Mouse (Mus musculus) heart, embryonic 14.5 days (tissue): ENCODE results near the gene Hoxd4. TPM values are rescaled to one million over a fixed set of nuclear protein-coding genes. Genes with fewer than 3 reads are reported as not detected.
A peak's percentile ranks its signal among the peaks of the same experiment; 100 is the strongest.

Source experiments
- ATAC-seq: fragments of 200-750 bp; cut with Nextera tagmentation; 2 replicates; pipeline ENCODE4 v1.8.0; 2017; ENCODE audit warnings: low read depth, moderate TSS enrichment; ENCODE audit not compliant: insufficient number of reproducible peaks, insufficient read depth, low FRiP score
- H3K27ac ChIP-seq, 2 experiments: fragments of 200-500 bp in 1 of 2; fragments of 300-500 bp in 1 of 2; sonication (generic) in 1 of 2; replicated peaks in 1 of 2; 2 replicates each; pipeline ENCODE4 v1.5.1; 2012 to 2014; ENCODE audit warnings: low read depth in 2 of 2, low read length in 2 of 2, control low read depth in 1 of 2, mild to moderate bottlenecking in 1 of 2, mixed read lengths in 1 of 2; ENCODE audit not compliant: control insufficient read depth in 1 of 2, insufficient read depth in 1 of 2
- H3K27me3 ChIP-seq: fragments of 300-500 bp; sonication (generic); 2 replicates; pipeline ENCODE4 v1.6.1; 2014; ENCODE audit warnings: mild to moderate bottlenecking, low read length, control low read depth; ENCODE audit not compliant: control insufficient read depth, insufficient read depth
- H3K36me3 ChIP-seq: fragments of 300-500 bp; sonication (generic); 2 replicates; pipeline ENCODE4 v1.6.1; 2014; ENCODE audit warnings: mild to moderate bottlenecking, control low read depth, low read length, mixed read lengths; ENCODE audit not compliant: control insufficient read depth, insufficient read depth
- H3K4me1 ChIP-seq, 2 experiments: fragments of 200-500 bp in 1 of 2; fragments of 300-500 bp in 1 of 2; sonication (generic) in 1 of 2; 2 replicates each; pipeline ENCODE4 v1.6.1; 2012 to 2014; ENCODE audit warnings: low read length in 2 of 2, control low read depth in 1 of 2, mixed read lengths in 1 of 2; ENCODE audit not compliant: control insufficient read depth in 2 of 2, insufficient read depth in 2 of 2
- H3K4me2 ChIP-seq: fragments of 300-500 bp; sonication (generic); 2 replicates; pipeline ENCODE4 v1.6.1; 2014; ENCODE audit warnings: mild to moderate bottlenecking, low read length
- H3K4me3 ChIP-seq, 2 experiments: fragments of 200-500 bp in 1 of 2; fragments of 300-500 bp in 1 of 2; sonication (generic) in 1 of 2; 2 replicates each; pipeline ENCODE4 v1.5.1; 2012 to 2014; ENCODE audit warnings: low read length in 2 of 2, mild to moderate bottlenecking in 2 of 2, control low read depth in 1 of 2, low read depth in 1 of 2, moderate library complexity in 1 of 2; ENCODE audit not compliant: control insufficient read depth in 1 of 2, insufficient read depth in 1 of 2
- H3K9ac ChIP-seq: fragments of 300-500 bp; sonication (generic); 2 replicates; pipeline ENCODE4 v1.6.1; 2014; ENCODE audit warnings: mild to moderate bottlenecking, low read length
- H3K9me3 ChIP-seq: fragments of 300-500 bp; sonication (generic); 2 replicates; pipeline ENCODE4 v1.6.1; 2016; ENCODE audit warnings: low read length, control low read depth; ENCODE audit not compliant: control insufficient read depth
- WGBS: fragments of 180-500 bp; shearing (Covaris S2); extraction: QIAGEN DNeasy Blood & Tissue Kit; methylation state at CpG from one replicate; pipeline ENCODE4 v1.1.7; 2014; 5-methylcytosine and 5-hydroxymethylcytosine counted together
- polyA plus RNA-seq: library from polyadenylated mRNA; unstranded; fragments of >200 nt; fragmentation: Nextera tagmentation; extraction: Ambion mirVana; gene quantifications from 2 replicates; pipeline ENCODE4 v1.2.1, GENCODE M21; 2014

The Hoxd4 gene
- polyA plus RNA-seq, 1 experiment from 2014 or later: 0.34 TPM

GRCm38 (mm10) chr2:74669230-74669578, 42.5 kb upstream of the Hoxd4 start:
- Histone ChIP-seq H3K27me3 (peaks cover 97% of the 10 kb centered on the region), H3K4me1 (peaks cover 5 to 12% of the 10 kb centered on the region in 2 experiments), H3K4me3 (no peak overlapping the region), H3K4me2 (no peak overlapping the region), H3K9ac (no peak overlapping the region), H3K36me3 (no peaks in the 10 kb centered on the region), H3K27ac (no peak overlapping the region), H3K9me3 (no peaks in the 10 kb centered on the region)
- no peak for ATAC-seq
- WGBS: 5% methylated on average over 3 of the region's 3 CpGs

DNA sequence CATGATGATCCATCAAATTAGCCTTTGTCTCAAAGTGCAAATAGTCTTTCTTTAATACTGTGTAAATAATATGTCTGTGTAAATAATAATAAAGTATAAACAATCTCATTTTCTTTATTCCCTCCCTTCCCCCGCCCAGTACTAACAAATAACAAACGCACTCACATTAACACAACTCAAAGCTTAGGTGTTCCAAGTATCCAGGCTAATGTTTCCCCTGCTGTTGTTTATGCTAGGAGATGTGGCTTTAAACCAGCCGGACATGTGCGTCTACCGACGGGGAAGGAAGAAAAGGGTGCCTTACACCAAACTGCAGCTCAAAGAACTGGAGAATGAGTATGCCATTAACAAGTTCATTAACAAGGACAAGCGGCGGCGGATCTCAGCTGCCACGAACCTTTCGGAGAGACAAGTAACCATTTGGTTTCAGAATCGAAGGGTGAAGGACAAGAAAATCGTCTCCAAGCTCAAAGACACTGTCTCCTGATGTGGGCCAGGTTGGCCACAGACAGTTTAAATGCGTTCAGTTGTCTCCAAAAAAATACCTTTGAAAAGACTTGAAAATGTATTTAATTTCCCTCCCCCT, 42.0 kb upstream of the Hoxd4 start:
- Histone ChIP-seq H3K4me3 (no peak overlapping the region), H3K4me1 (peaks cover 5 to 12% of the 10 kb centered on the region in 2 experiments), H3K27me3 (peaks cover 97% of the 10 kb centered on the region), H3K36me3 (no peaks in the 10 kb centered on the region), H3K9ac (no peak overlapping the region), H3K27ac (no peak overlapping the region), H3K9me3 (no peaks in the 10 kb centered on the region), H3K4me2 (no peak overlapping the region)
- WGBS: 2% methylated on average over 14 of the region's 14 CpGs
- ATAC-seq: no peak

GRCm38 (mm10) chr2:74670632-74671188, 41.0 kb upstream of the Hoxd4 start:
- H3K27ac ChIP-seq: no peak overlapping the region
- H3K9me3 ChIP-seq: no peaks in the 10 kb centered on the region
- peaks cover 97% of the 10 kb centered on the region for H3K27me3 ChIP-seq
- H3K9ac ChIP-seq: no peak overlapping the region
- no peak overlapping the region for H3K4me3 ChIP-seq
- 0% methylated on average over 3 of the region's 3 CpGs for WGBS
- no peaks in the 10 kb centered on the region for H3K36me3 ChIP-seq
- no peak for ATAC-seq
- peaks cover 5 to 12% of the 10 kb centered on the region in 2 experiments for H3K4me1 ChIP-seq
- H3K4me2 ChIP-seq: no peak overlapping the region

GRCm38 (mm10) chr2:74671847-74672246, 39.9 kb upstream of the Hoxd4 start:
- Histone ChIP-seq H3K4me3 (0 out of 4 replicates have a peak overlapping the region, but pooled peaks of 1 of the 2 experiments have one; percentile 37), H3K9ac (no peak overlapping the region)

DNA sequence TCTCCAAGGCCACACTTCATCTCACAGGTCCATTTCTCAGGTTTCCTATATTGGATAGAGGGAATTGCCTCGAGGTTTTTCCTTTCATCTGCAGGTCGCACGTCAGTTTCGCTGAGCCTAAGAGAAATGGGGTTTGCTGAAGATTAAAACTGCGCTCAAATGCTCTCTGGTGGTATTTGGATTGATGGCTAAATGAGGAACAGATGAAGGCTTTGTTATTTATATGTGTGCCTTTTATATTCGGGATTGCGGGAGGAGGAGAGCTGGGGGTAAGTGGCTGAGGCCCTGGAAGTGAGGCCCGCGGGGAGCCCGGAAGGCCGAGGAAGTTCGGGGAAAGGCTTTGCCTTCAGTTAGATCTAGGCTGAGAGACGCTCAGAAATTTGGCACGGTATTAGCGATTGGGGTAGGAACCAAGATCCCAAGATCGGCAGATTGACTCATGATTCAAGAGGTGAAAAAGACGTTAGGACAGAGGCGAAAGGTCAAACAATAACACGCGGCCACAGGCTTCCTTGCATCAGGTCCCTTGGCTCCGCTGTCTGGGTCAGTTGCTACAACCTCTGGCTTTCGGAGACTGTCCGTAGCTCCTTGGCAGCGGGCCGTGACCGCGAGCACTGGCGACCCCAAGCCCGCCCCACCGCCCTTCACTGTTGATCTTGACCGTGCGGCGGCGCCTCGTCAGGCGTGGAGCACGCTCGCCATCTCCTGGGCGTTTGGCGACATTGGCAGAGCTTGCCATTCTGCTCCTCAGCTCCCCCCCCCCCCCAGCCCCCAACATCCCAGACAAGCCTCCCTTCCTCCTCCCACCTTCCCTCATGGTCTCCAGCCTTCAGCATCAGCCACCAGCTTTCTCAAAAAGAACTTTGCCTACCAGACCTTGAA, 39.0 kb upstream of the Hoxd4 start:
- peak overlapping the region; percentile 34 to 37 for H3K4me3 ChIP-seq
- H3K27ac ChIP-seq: no peak overlapping the region
- H3K9me3 ChIP-seq: no peaks in the 10 kb centered on the region
- peak overlapping the region; percentile 54 for H3K9ac ChIP-seq
- peak; percentile 49; the same call in 1 of the 2 replicates for ATAC-seq
- H3K27me3 ChIP-seq: peaks cover 99% of the 10 kb centered on the region
- peaks cover 5 to 11% of the 10 kb centered on the region in 2 experiments for H3K4me1 ChIP-seq
- H3K4me2 ChIP-seq: peak overlapping the region; percentile 73
- WGBS: 3% methylated on average over 39 of the region's 40 CpGs
- no peaks in the 10 kb centered on the region for H3K36me3 ChIP-seq

More at GRCm38 (mm10) chr2:74671847-74672246, 39.9 kb upstream of the Hoxd4 start:
- Histone ChIP-seq H3K9me3 (no peaks in the 10 kb centered on the region), H3K27me3 (peaks cover 98% of the 10 kb centered on the region), H3K27ac (no peak overlapping the region), H3K4me1 (peaks cover 5 to 12% of the 10 kb centered on the region in 2 experiments), H3K4me2 (peak overlapping the region; percentile 18; the same call in 1 of the 2 replicates), H3K36me3 (no peaks in the 10 kb centered on the region)
- ATAC-seq: no peak
- WGBS: 10% methylated on average over 5 of the region's 5 CpGs

DNA sequence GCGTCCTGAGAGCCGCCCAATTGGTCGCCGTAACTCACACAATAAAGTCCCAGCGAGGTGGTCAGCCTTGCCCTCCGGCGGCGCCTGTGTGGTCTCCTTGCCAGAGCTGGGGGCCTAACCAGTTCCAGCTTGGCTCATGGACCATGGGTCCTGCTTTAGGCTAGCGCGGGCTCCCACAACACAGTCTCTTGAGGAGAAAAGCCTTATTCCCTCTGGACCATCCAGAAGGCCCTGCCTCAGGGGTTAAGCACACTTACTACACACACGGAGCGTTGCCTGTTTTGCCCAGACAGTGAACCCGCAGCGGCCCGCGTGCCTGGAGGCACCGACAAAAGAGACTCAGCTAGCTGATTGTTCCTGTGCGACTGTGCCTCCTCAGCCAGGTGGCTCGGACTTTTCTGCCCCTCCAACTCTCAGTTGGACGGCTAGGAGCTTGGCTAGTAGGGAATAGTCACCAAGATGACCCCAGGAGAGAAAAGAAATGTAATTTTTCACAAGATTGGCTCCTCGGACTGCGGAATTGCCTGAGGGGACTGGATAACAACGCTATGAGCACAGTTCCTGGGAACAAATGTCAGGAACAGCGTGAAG, 37.8 kb upstream of the Hoxd4 start:
- no peak for ATAC-seq
- no peak overlapping the region for H3K9ac ChIP-seq
- H3K36me3 ChIP-seq: no peaks in the 10 kb centered on the region
- no peak overlapping the region for H3K4me2 ChIP-seq
- WGBS: 2% methylated on average over 24 of the region's 24 CpGs
- no peaks in the 10 kb centered on the region for H3K9me3 ChIP-seq
- peaks cover 99% of the 10 kb centered on the region for H3K27me3 ChIP-seq
- H3K4me3 ChIP-seq: no peak overlapping the region
- peaks cover 0 to 2% of the 10 kb centered on the region in 2 experiments; a peak in 2 of 4 replicates for H3K4me1 ChIP-seq
- H3K27ac ChIP-seq: no peak overlapping the region

- Histone ChIP-seq H3K4me2 (no peak within 1 kb of the TSS), H3K36me3 (no peaks in the 10 kb centered on the region), H3K9me3 (no peaks in the 10 kb centered on the region), H3K4me1 (peaks cover 2 to 5% of the 10 kb centered on the region in 2 experiments; a peak in 2 of 4 replicates), H3K27me3 (peaks cover 99% of the 10 kb centered on the region), H3K27ac (no peak within 1 kb of the TSS), H3K4me3 (no peak within 1 kb of the TSS), H3K9ac (no peak within 1 kb of the TSS)
- WGBS: 3% methylated on average over 47 of the region's 47 CpGs
- ATAC-seq: no peak
Measured at GRCm38 (mm10) chr2:74674881-74675665, 36.7 kb upstream of the Hoxd4 start, which contains the start of gene Hoxd12. TSS of gene Hoxd12 (plus strand) at chr2:74675013.
